Comparison of ENCODE assay signal across 8 mouse cellular contexts in genomic region chr2:145859932-145860801, GRCm38 (mm10). TPM values are rescaled to one million over a fixed set of nuclear protein-coding genes. Genes with fewer than 3 reads are reported as not detected.
DNase-seq lines count a peak whose midpoint lies in the region; ATAC-seq lines count a peak whose summit lies in the region.

No protein-coding gene starts in this region.

- no peaks in the 10 kb centered on the region for H3K36me3 ChIP-seq in hindbrain, embryonic 10.5 days
- H3K36me3 ChIP-seq in lung, embryonic 15.5 days = no peaks in the 10 kb centered on the region

- H3K27ac ChIP-seq in hindbrain, embryonic 10.5 days = peak overlapping the region; percentile 86
- H3K27ac ChIP-seq in lung, embryonic 15.5 days = peak overlapping the region; percentile 98

- peak overlapping the region; percentile 53 for H3K4me3 ChIP-seq in hindbrain, embryonic 10.5 days
- peak overlapping the region; percentile 49 for H3K4me3 ChIP-seq in lung, embryonic 15.5 days

- H3K4me1 ChIP-seq in hindbrain, embryonic 10.5 days (replicated peaks) = peaks cover 36% of the 10 kb centered on the region
- peaks cover 50% of the 10 kb centered on the region for H3K4me1 ChIP-seq in lung, embryonic 15.5 days

- no peaks in the 10 kb centered on the region for H3K27me3 ChIP-seq in hindbrain, embryonic 10.5 days (ENCODE audit: insufficient read depth, poor library complexity, severe bottlenecking)
- no peaks in the 10 kb centered on the region for H3K27me3 ChIP-seq in lung, embryonic 15.5 days

- 11% methylated on average over 40 of the region's 40 CpGs for WGBS in hindbrain, embryonic 10.5 days
- WGBS in lung, embryonic 15.5 days = 6% methylated on average over 40 of the region's 40 CpGs

- ATAC-seq in lung, embryonic 15.5 days (ENCODE audit: borderline replicate concordance, extremely low read depth, low FRiP score, low TSS enrichment) = peak; percentile 75

- no peaks in the 10 kb centered on the region for H3K9me3 ChIP-seq in hindbrain, embryonic 10.5 days
- H3K9me3 ChIP-seq in lung, embryonic 15.5 days = no peaks in the 10 kb centered on the region

- peak; percentile 93 for DNase-seq in Muller cell, postnatal 12 days (ENCODE audit: inconsistent ontology term)
- peak; percentile 83 for DNase-seq in cerebellum, postnatal 10 days
- DNase-seq in frontal cortex, postnatal 10 days (ENCODE audit: low spot score in 2 of 2) = peak; percentile 82 to 84
- DNase-seq in hindbrain, embryonic 10.5 days (ENCODE audit: low spot score) = peak; percentile 68
- DNase-seq in layer of hippocampus, postnatal 10 days (ENCODE audit: low spot score in 2 of 2) = peak; percentile 87 to 91
- peak; percentile 77 for DNase-seq in ovary, adult 18-20 months (ENCODE audit: low spot score)
- DNase-seq in thymus, postnatal 25 days = peak; percentile 37

- H3K9ac ChIP-seq in lung, embryonic 15.5 days = peak overlapping the region; percentile 57

- peak overlapping the region; percentile 67 for H3K4me2 ChIP-seq in lung, embryonic 15.5 days

RNA-seq across cellular contexts. Expression of gene Naa20, which starts 41.7 kb away (rescaled TPM):
- polyA plus RNA-seq in hindbrain, embryonic 10.5 days (2016; fragmentation: Nextera tagmentation; extraction: Ambion mirVana) = 136 and 149 TPM in 2 replicates
- 10 to 100 TPM; 62.3 to 69.6 TPM for total RNA-seq in layer of hippocampus, postnatal 10 days (2021)
- polyA plus RNA-seq in lung, embryonic 15.5 days (2015; fragmentation: Nextera tagmentation; extraction: Ambion mirVana) = 160 and 163 TPM in 2 replicates

Comparison
In these comparisons a context has a peak if more than half of its experiments do, and no peak if none do; other contexts are left out.
1. Peak in every context shown above with its lines: DNase-seq, ATAC-seq, H3K4me3 ChIP-seq and H3K27ac ChIP-seq.
2. DNase-seq: peak in every context shown above with its lines; median percentile 93 in Muller cell, postnatal 12 days; 89 in layer of hippocampus, postnatal 10 days; 83 in cerebellum, postnatal 10 days; 83 in frontal cortex, postnatal 10 days; 77 in ovary, adult 18-20 months; 68 in hindbrain, embryonic 10.5 days; 37 in thymus, postnatal 25 days.